Mouse (Mus musculus): Measurements from ENCODE around the gene Knstrn.

DNA sequence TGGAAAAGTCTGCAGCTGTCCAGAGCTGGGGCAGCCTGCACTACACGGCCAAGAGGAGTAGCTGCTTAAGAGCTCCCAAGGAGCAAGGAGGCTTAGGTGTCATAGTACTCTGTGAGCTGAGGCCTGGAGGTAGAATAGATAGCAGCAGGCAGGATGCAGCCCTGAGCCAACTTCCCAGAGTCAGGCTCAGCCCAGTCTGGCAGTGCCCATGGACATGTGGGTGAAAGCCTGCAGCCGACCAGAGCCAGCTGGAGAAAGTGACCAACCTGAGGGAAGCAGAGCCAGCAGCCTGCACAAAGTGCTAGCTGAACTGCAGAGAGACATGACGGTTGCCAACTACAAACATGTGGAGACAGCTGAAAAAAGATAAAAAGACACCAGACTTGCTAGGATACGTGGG, 6.9 kb upstream of the Knstrn start:
- TF ChIP-seq CTCF (IDR thresholded peaks at IDR 0.05 in 2 of 3, conservative IDR thresholded peaks at IDR 0.05 in 1 of 3; ENCODE audit: control insufficient read depth in 1 of 3, insufficient read depth in 1 of 3, low read depth in 2 of 3, low read length in 3 of 3, poor library complexity in 1 of 3, severe bottlenecking in 1 of 3) = no peak
- no peak for TF ChIP-seq USF1 (IDR thresholded peaks at IDR 0.05; ENCODE audit: low read depth, low read length)
- TF ChIP-seq POLR2A (IDR thresholded peaks at IDR 0.05; ENCODE audit: control insufficient read depth in 1 of 2, insufficient read depth in 1 of 2, low read depth in 1 of 2, low read length in 2 of 2, poor library complexity in 1 of 2) = no peak

Measured in MEL (cell line).